Mouse (Mus musculus) frontal cortex, postnatal 10 days (tissue): ENCODE results near the gene Tctn1.

Source experiments
- DNase-seq, 2 experiments: peaks; one replicate each; pipeline ENCODE4 v3.0.0; 2022; ENCODE audit warnings: low spot score in 2 of 2, mixed read lengths in 1 of 2

Gene Tctn1

GRCm38 (mm10) chr5:122247529-122247928 is 16.7 kb downstream of the Tctn1 start:
- DNase-seq, result no peak

- DNase-seq, result no peak
Observed at GRCm38 (mm10) chr5:122246547-122247167, 17.6 kb downstream of the Tctn1 start.

DNA sequence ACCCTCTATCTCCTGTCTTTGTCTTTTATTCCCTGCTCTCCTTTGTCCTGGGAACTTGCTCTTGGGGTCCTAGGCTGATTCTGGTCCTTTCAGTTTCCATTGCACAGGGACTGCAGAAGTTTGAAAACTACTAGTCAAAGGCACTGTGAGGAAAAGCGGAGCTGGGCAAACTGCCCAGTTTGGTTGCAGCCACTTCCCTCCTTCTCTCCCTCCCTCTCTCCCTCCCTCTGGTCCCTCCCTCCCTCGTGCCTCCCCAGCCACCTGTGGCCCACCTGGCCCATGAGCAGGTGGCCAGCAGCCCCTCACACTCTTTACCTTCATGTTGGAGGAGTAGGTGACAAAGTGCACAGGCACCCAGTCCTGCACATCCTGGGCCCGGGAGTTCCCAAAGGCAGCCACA is 19.1 kb downstream of the Tctn1 start:
- no peak for DNase-seq

GRCm38 (mm10) chr5:122243781-122244523 is 20.3 kb downstream of the Tctn1 start:
- DNase-seq, result no peak

- no peak for DNase-seq
Observed at GRCm38 (mm10) chr5:122242521-122243123, 21.6 kb downstream of the Tctn1 start.

- no peak for DNase-seq
Observed at GRCm38 (mm10) chr5:122240989-122241388, 23.3 kb downstream of the Tctn1 start.

DNA sequence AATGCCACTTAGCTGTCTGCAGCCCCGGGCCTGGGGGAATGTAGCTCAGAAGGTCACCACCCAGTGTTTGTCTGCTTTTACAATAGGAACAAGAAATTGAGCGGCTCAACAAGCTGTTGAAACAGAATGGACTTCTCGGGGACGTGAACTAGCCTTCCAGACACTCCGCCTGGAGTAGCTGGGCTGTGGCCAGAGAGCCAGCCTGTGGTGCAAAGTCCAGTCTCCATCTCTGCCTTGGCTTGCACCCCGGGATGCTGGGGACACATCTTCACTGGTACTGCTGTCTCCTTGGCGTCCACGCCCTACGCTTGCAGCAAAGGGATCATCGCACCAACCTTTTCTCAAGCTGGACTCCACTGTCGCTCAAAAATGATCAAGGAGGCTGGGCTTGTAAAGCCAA is 23.7 kb downstream of the Tctn1 start:
- no peak for DNase-seq

- DNase-seq, result no peak
Observed at GRCm38 (mm10) chr5:122239618-122240017, 24.6 kb downstream of the Tctn1 start.

DNA sequence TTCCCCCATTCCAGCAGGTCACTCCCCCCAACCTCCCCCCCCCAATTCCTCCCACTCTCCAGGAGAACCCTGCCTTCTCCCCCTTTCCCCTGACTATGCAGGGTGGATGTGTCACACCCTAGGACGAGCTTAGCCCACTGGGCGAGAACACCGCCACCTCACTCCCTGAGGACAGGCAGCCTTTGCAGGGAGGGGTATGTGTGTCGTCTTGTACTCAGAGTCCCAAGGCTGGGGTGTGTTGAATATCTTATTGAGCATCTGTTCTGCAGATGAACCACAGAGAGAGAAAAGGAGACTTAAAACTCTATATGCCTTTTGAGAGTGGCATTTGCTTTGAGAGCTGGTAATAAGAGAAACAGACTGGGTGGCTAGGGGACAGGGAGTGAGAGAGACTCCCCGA is 27.1 kb downstream of the Tctn1 start:
- no peak for DNase-seq

DNA sequence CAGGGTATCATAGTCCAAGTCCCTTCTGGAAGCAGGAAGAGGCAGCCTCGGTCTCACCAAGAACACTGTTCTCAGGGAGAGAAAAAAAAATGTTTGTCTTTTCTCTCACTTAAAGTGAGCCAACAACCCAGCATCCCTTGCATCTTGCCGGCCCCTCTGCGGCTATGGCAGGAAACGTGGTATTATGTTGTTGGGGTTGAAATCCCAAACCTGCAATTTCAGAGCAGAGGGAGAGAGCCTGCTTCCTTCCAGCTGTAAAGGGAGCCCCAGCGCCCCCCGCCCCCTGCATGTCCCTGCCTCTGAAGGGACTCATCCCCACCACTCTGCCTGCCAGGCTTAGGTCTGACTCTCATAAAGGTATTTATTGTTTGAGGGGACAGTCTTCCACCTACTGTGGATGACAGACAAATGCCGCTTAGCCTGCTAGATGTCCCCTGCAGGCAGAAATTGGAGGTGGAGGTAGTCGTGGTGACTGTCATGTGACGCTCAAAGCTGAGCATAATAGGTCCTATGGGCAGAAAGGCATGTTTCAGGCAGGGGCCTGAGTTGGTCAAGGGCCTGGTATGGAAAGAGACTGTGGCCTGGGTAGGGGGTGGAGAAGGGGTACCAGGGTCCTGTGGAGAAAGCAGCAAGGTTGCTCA is 28.9 kb downstream of the Tctn1 start:
- no peak for DNase-seq

DNA sequence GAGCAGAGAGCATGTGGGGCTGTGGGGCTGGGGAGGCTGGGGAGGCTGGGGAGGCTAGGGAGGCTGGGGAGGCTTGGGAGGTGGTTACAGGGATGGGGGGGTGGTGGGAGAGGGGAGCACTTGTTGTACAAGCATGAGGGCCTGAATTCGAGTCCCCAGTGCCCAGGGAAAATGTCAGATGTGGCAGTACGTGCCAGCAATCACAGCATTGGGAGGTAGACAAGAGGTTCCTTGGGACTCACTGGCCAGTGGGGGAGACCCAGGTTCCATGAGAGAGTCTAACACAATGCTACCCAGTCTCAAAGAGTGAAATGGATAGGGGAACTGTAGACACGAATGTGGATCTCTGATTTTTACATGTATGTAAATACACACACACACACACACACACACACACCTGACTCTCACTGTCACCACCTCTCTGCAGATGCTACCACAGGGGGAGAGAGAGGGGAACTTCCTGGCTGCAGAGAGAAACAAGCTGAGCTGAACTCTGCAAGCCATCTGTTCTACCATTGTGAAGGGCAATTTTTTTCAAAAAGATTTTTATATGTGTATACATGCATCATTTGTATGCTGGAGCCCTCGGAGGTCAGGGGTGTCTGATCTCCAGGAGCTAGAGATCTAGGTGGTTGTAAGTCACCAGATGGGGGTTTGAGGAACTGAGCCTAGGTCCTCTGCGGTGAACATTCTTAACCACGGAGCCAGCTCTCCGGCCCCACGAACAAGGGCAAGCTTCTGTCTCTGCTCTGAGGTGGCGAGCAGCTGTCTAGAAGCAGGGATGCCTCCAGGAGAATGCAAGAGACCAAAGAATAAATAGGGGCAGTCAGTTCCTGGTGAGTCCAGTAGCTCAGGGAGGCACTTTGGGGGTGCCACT is 29.7 kb downstream of the Tctn1 start:
- DNase-seq, result no peak

GRCm38 (mm10) chr5:122233695-122234094 is 30.6 kb downstream of the Tctn1 start:
- DNase-seq, result no peak

DNA sequence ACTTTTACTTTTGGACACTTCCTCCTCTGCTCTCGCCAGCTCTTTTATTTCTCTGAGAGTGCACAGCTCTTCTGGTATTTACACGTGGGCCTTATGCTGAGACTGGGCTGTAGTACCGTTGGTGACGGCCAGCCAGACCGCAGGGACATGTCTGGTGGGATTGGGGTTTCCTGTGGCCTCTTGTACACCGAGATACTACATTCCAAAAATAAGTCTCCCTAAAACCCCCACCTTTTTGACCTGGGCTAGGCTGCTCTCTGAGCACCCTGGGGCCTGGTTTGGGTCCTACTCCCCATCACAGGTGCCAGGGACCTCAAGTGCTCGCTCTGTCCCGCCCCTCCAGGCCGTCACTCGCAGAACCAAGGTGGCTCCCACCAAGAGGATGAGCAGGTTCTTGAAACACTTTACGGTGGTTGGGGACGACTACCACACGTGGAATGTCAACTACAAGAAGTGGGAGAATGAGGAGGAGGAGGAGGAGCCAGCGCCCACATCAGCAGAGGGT is 31.1 kb downstream of the Tctn1 start:
- DNase-seq, result no peak

DNA sequence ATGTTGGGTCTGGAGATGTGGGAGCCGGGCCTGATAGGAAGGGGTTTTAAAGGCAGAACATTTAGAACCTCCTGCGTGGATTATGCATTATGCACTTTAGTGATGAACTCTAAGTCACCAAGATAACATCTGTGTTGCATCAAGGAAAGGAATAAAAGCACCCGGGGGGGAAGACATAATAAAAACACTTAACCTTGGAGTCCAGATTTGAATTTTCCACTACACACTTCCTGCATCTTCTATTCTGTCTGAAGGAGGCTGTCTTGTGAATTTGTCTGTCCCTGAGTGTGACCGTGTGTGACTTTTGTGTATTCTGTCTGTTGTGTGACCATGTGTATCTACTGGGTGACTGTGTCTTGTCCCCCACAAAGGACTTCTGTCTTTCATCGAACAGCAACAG is 32.3 kb downstream of the Tctn1 start:
- no peak for DNase-seq

DNA sequence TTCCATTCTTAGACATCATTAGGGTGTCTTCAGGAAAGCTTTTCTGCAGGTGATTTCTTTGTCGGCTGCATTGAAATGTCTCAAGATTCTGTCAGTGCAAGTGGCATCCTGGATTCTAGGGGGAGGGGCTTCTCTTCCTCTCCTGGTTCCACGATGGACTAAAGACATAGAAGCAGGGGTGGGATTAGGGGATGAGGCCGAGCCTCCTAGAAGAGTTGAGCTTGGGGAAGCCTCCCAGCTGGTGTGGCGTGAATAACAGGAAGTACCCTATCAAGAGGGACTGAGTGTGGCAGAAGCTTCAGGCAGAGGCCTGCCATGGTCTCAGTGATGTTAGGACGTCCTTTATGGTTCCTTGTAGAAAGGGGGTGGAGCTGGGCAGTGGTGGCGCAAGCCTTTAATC is 32.8 kb downstream of the Tctn1 start:
- no peak for DNase-seq

DNA sequence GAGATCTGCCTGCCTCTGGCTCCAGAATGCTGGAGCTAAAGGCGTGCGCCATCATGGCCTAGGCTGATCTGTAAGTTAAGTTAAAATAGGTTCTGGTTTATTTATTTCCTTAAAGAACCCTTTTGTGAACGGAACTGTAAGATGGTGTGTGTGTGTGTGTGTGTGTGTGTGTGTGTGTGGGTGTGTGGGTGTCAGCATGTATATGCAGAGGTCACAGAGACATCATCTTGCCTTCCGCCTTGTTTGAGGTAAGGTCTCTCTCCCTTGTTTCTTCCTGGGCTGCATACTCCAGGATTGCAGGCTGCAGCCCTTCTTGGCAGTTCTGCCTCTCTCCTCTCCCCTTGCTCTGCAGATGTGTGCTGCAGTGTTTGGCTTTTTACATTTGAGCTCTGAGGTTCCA is 33.4 kb downstream of the Tctn1 start:
- DNase-seq, result no peak

GRCm38 (mm10) chr5:122228772-122229171 is 35.5 kb downstream of the Tctn1 start:
- no peak for DNase-seq

- DNase-seq, result no peak
Observed at GRCm38 (mm10) chr5:122228271-122228765, 35.9 kb downstream of the Tctn1 start.

DNA sequence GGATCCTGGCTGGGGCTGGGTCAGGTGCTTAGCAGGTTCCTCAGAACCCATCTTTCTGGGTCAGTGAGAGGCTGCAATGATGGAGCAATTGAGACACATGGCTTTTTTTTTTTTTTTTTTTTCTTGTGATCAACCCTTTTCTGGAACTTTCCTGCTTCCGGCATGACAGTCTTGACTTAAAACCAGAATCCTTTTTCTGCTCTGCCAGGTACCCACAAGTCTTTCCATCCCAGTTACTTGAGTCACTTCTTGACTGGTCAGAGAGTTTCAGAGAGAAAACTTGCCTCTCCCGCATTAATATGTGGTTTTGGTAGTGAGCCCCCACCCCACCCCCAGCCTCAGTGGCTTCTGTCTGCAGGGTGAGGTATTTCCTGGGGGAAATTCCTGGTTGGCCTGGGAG is 40.0 kb downstream of the Tctn1 start:
- no peak for DNase-seq

GRCm38 (mm10) chr5:122221085-122221484 is 43.2 kb downstream of the Tctn1 start:
- no peak for DNase-seq
